19 mouse cellular contexts compared by ENCODE assay signal in genomic region chr3:123193740-123194139, GRCm38 (mm10). TPM values are rescaled to one million over a fixed set of nuclear protein-coding genes. Genes with fewer than 3 reads are reported as not detected.
A peak's percentile ranks its signal among the peaks of the same experiment; 100 is the strongest.
DNase-seq lines count a peak whose midpoint lies in the region; ATAC-seq and TF ChIP-seq lines count a peak whose summit lies in the region.
"Had no signal": no experiment of that assay in that cellular context is flagged by ENCODE, and none has a peak within 500 bp of the region (broad histone marks: within the 10 kb centered on the region; RNA-seq: fewer than 3 reads in every experiment).

No protein-coding gene starts in this region.

- H3K27me3 ChIP-seq in forebrain, embryonic 15.5 days, result no peaks in the 10 kb centered on the region
- H3K27me3 ChIP-seq in forebrain, embryonic 16.5 days (replicated peaks; ENCODE audit: control insufficient read depth, insufficient read depth, low read length), result no peaks in the 10 kb centered on the region
- H3K27me3 ChIP-seq in midbrain, embryonic 16.5 days (ENCODE audit: control insufficient read depth, insufficient read depth, low read depth, low read length), result no peaks in the 10 kb centered on the region
- H3K27me3 ChIP-seq in midbrain, postnatal 0 days (ENCODE audit: insufficient read depth, low read length), result no peaks in the 10 kb centered on the region
- H3K27me3 ChIP-seq: embryonic facial prominence, embryonic 12.5 days; embryonic facial prominence, embryonic 15.5 days; forebrain, embryonic 13.5 days had no signal

- no peak for TF ChIP-seq CTCF in midbrain, postnatal 0 days (IDR thresholded peaks at IDR 0.05)

- H3K9me3 ChIP-seq in forebrain, embryonic 15.5 days, result no peaks in the 10 kb centered on the region
- no peaks in the 10 kb centered on the region for H3K9me3 ChIP-seq in forebrain, embryonic 16.5 days (ENCODE audit: control insufficient read depth, low read length)
- H3K9me3 ChIP-seq in midbrain, embryonic 16.5 days (replicated peaks; ENCODE audit: control insufficient read depth, low read length, poor library complexity, severe bottlenecking), result no peaks in the 10 kb centered on the region
- no peaks in the 10 kb centered on the region for H3K9me3 ChIP-seq in midbrain, postnatal 0 days (ENCODE audit: low read length)
- H3K9me3 ChIP-seq: embryonic facial prominence, embryonic 12.5 days; embryonic facial prominence, embryonic 15.5 days; forebrain, embryonic 13.5 days had no signal

- H3K9ac ChIP-seq in forebrain, embryonic 15.5 days (replicated peaks), result no peak overlapping the region
- H3K9ac ChIP-seq in forebrain, embryonic 16.5 days (replicated peaks; ENCODE audit: low read depth, low read length), result no peak overlapping the region
- H3K9ac ChIP-seq in midbrain, embryonic 16.5 days (ENCODE audit: low read depth, low read length), result no peak overlapping the region
- H3K9ac ChIP-seq in midbrain, postnatal 0 days (replicated peaks; ENCODE audit: low read length, poor library complexity, severe bottlenecking), result no peak overlapping the region
- H3K9ac ChIP-seq: embryonic facial prominence, embryonic 12.5 days; embryonic facial prominence, embryonic 15.5 days; forebrain, embryonic 13.5 days had no signal

- H3K4me1 ChIP-seq in forebrain, embryonic 15.5 days, result peaks cover 8% of the 10 kb centered on the region
- H3K4me1 ChIP-seq in forebrain, embryonic 16.5 days (replicated peaks; ENCODE audit: control insufficient read depth, insufficient read depth, low read length), result no peaks in the 10 kb centered on the region; the same call in 1 of the 2 replicates
- H3K4me1 ChIP-seq in midbrain, embryonic 16.5 days (ENCODE audit: control insufficient read depth, insufficient read depth, low read length), result no peaks in the 10 kb centered on the region
- no peaks in the 10 kb centered on the region for H3K4me1 ChIP-seq in midbrain, postnatal 0 days (ENCODE audit: insufficient read depth, low read length)
- H3K4me1 ChIP-seq: embryonic facial prominence, embryonic 12.5 days had no signal

- peak; percentile 56 for DNase-seq in heart, adult 11 months
- DNase-seq in heart, postnatal 4 days, result no peak
- no peak for DNase-seq in midbrain, postnatal 0 days (ENCODE audit: low spot score)
- DNase-seq: adrenal gland, adult 2 months; adrenal gland, postnatal 10 days; adrenal gland, postnatal 25 days; cerebellum, adult 11 months; cerebellum, adult 18-20 months; cerebellum, adult 8-10 months; cerebellum, adult 9-11 months; cerebellum, postnatal 36 days; embryo, embryonic 11 days had no signal

- no peak overlapping the region for H3K27ac ChIP-seq in forebrain, embryonic 15.5 days (replicated peaks)
- H3K27ac ChIP-seq in forebrain, embryonic 16.5 days (ENCODE audit: low read length), result no peak overlapping the region
- H3K27ac ChIP-seq in midbrain, embryonic 16.5 days (ENCODE audit: low read length), result no peak overlapping the region
- H3K27ac ChIP-seq in midbrain, postnatal 0 days (ENCODE audit: low read depth, low read length), result no peak overlapping the region
- H3K27ac ChIP-seq: embryonic facial prominence, embryonic 12.5 days; embryonic facial prominence, embryonic 15.5 days; forebrain, embryonic 13.5 days had no signal

- 62% methylated on average over 4 of the region's 4 CpGs for WGBS in forebrain, embryonic 15.5 days
- 72% methylated on average over 4 of the region's 4 CpGs for WGBS in forebrain, embryonic 16.5 days
- WGBS in midbrain, embryonic 16.5 days, result 75% methylated on average over 4 of the region's 4 CpGs
- WGBS in midbrain, postnatal 0 days, result 66% methylated on average over 4 of the region's 4 CpGs

- H3K4me3 ChIP-seq in forebrain, embryonic 15.5 days, result no peak overlapping the region
- H3K4me3 ChIP-seq in forebrain, embryonic 16.5 days (replicated peaks; ENCODE audit: low read length), result no peak overlapping the region
- H3K4me3 ChIP-seq in midbrain, embryonic 16.5 days (ENCODE audit: low read depth, low read length), result no peak overlapping the region
- no peak overlapping the region for H3K4me3 ChIP-seq in midbrain, postnatal 0 days (ENCODE audit: low read depth, low read length)
- H3K4me3 ChIP-seq: embryonic facial prominence, embryonic 12.5 days; embryonic facial prominence, embryonic 15.5 days; erythroblast, embryonic 14.5 days; forebrain, embryonic 13.5 days had no signal

- 0 out of 2 replicates have a peak, but pooled peaks have one; percentile 35 for ATAC-seq in forebrain, embryonic 15.5 days (replicated peaks)
- no peak; the same call in 1 of the 2 replicates for ATAC-seq in forebrain, embryonic 16.5 days
- peak; percentile 39; the same call in 1 of the 2 replicates for ATAC-seq in midbrain, embryonic 16.5 days
- ATAC-seq in midbrain, postnatal 0 days (ENCODE audit: low FRiP score), result no peak
- ATAC-seq: forebrain, embryonic 13.5 days had no signal

- H3K4me2 ChIP-seq in forebrain, embryonic 15.5 days (replicated peaks), result no peak overlapping the region
- H3K4me2 ChIP-seq in forebrain, embryonic 16.5 days (ENCODE audit: low read length), result no peak overlapping the region
- no peak overlapping the region for H3K4me2 ChIP-seq in midbrain, embryonic 16.5 days (ENCODE audit: low read length)
- no peak overlapping the region for H3K4me2 ChIP-seq in midbrain, postnatal 0 days (ENCODE audit: low read depth, low read length, poor library complexity, severe bottlenecking)
- H3K4me2 ChIP-seq: embryonic facial prominence, embryonic 12.5 days; embryonic facial prominence, embryonic 15.5 days; forebrain, embryonic 13.5 days had no signal

- H3K36me3 ChIP-seq in forebrain, embryonic 15.5 days, result no peaks in the 10 kb centered on the region
- H3K36me3 ChIP-seq in forebrain, embryonic 16.5 days (ENCODE audit: control insufficient read depth, insufficient read depth), result no peaks in the 10 kb centered on the region
- H3K36me3 ChIP-seq in midbrain, embryonic 16.5 days (ENCODE audit: control insufficient read depth, insufficient read depth, low read length), result no peaks in the 10 kb centered on the region
- H3K36me3 ChIP-seq in midbrain, postnatal 0 days (ENCODE audit: insufficient read depth, low read length), result no peaks in the 10 kb centered on the region
- H3K36me3 ChIP-seq: embryonic facial prominence, embryonic 12.5 days; embryonic facial prominence, embryonic 15.5 days had no signal

RNA-seq across cellular contexts. Expression of gene Synpo2, which starts 42.2 kb away (rescaled TPM):
- 0.86 and 1.7 TPM in 2 replicates for polyA plus RNA-seq in forebrain, embryonic 15.5 days (2015; fragmentation: Nextera tagmentation; extraction: Ambion mirVana)
- polyA plus RNA-seq in forebrain, embryonic 16.5 days (2015; fragmentation: Nextera tagmentation; extraction: Ambion mirVana), result 0.87 and 0.90 TPM in 2 replicates
- total RNA-seq in heart, postnatal 4 days (2021), result 10 to 100 TPM; 36.9 to 37.5 TPM
- polyA plus RNA-seq in midbrain, embryonic 16.5 days (2015; fragmentation: Nextera tagmentation; extraction: Ambion mirVana), result 2.3 and 3.2 TPM in 2 replicates
- total RNA-seq in midbrain, postnatal 0 days (2014; rRNA removed), result 1.2 and 1.8 TPM in 2 replicates
- 1.6 and 2.9 TPM in 2 replicates for polyA plus RNA-seq in midbrain, postnatal 0 days (2015; fragmentation: Nextera tagmentation; extraction: Ambion mirVana)
- polyA plus RNA-seq: erythroblast, embryonic 14.5 days had no signal

Comparison
In these comparisons a context has a peak if more than half of its experiments do, and no peak if none do; other contexts are left out.
1. ATAC-seq: peak in forebrain, embryonic 15.5 days (single experiment) and midbrain, embryonic 16.5 days (single experiment); none in forebrain, embryonic 16.5 days (single experiment) and midbrain, postnatal 0 days (single experiment).